Mouse (Mus musculus) mesoderm, embryonic 11.5 days (tissue): ENCODE results near the gene Kank3.
A peak's percentile ranks its signal among the peaks of the same experiment; 100 is the strongest.

Source experiments
- DNase-seq: peaks from one replicate; pipeline ENCODE4 v3.0.0-alpha.2; 2012; ENCODE audit warnings: low read depth, low spot score

The Kank3 gene

DNA sequence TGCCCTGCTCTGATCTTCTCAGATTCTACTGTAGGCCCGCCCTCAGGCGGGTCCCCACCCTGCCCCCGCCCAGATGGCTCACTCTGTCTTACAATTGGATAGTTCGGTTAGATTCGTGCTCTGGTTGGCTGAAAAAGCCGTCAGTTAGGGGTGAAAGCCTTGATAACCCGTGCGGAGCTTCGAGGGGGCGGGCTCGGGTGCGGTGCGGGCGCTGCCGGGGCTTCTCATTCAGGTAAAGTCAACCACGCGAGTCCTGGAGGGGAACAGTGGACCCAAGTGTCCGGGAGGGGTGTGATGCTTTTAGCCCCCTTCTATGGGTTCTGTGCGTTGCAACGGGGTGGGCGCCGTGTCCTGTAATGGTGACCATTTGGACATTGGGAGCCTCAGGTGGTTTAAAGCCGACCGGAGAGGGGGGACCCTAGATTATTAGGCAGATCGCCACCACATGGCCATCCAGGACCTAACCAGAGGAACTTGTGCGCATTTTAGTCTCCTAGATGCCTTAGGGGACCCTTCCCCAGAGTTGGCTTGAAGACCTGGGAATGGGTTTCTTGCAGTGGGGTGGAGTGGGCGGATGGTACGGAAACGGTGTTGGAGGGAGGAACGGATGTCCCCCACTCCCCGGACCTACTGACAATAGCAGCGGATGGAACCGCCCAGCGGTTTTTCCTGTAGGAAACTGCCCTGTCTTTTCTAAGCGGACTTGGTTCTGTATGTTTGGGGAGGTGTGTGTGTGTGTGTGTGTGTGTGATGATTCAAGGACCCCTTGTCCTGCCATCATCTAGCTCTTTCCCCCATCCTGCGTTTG is at the start of gene Kank3:
Gene Kank3 (plus strand): TSS at position 186 of the 808 bp plus-strand sequence.
- DNase-seq, result peak; percentile 96

DNA sequence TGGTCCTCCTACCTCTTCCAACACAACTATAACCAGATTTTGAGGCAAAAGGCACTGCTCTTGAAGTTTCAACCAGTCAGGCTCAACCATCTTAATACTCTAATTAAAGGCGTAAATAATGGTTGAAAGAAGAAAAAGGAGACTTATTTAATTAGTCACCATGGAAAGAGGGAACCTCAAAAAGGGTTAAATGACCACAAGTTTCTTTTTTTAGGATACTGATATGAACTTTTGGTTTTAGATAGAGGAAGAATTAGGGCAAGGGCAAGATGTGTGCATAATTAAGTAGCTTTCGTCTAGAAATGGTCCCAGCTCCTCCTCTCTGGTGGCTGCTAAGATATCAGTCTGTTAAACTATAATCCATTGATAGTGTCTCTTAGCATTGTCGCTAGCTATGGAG is 43.9 kb upstream of the Kank3 start:
- no peak for DNase-seq

DNA sequence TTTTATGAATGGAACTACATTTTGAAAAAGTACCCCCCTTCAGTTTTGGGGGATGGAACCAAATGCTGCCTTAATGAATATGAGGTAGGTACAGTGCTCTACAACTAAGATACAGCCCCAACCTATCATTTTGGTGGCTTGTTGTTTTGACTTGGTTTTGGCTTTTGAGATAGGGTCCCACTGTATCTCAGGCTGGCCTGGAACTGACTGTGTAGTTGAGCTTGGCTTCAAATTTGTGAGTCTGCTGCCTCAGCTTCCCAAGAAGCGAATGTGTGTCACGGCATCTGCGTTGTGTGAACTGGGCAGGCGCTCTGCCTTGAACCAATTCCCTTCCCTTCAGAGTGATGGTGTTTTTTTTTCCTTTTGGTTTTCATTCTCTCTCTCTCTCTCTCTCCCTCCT is 38.7 kb upstream of the Kank3 start:
- no peak for DNase-seq

DNA sequence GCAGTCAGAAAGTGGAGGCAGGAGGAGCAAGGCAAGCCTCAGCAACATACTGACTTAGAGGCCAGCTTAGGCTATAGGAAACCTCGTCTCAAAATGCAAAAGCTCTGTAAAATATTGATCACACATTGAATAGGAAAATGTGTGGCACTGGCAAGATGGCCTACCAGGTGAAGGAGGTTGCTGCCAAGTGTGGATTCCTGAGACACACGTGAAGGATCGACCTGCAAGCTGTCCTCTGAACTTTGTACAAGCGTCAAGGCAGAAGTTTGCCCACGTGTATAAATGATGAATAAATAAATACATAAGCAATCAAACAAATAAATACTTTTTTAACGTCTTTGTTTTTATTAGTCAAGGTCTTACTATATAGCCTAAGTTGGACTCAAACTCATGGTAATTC is 36.9 kb upstream of the Kank3 start:
- no peak for DNase-seq

DNA sequence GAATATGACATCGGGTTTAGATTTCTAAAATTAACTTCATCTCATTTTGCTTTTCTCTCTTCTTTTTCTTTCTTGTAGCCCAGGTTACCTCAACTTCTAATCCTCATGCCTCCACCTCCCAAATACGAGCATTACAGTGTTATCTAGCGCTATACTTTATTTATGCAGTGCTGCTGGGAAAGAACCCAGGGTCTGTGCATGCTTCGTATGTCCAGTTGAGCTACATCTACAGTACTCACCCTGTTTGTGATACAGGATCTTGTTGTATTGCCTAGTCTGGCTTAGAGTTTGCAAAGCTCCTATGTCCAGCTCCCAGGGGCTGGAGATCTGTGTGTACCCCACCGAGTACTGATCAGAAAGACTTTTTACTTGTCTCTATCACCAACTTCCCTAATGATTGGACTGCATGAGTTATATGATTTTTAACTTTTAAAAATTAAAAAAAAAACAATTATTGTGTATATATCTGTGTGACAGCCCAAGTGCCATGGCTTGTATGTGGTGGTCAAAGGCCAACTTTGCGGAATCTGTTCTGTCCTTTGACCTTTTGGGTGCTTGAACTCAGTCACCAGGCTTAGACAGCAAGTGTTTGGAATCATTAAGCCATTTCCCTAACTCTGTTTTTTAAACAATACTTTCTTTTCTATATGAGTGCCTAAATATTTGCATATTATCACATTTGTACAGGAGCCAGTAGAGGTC is 36.3 kb upstream of the Kank3 start:
- DNase-seq, result no peak

DNA sequence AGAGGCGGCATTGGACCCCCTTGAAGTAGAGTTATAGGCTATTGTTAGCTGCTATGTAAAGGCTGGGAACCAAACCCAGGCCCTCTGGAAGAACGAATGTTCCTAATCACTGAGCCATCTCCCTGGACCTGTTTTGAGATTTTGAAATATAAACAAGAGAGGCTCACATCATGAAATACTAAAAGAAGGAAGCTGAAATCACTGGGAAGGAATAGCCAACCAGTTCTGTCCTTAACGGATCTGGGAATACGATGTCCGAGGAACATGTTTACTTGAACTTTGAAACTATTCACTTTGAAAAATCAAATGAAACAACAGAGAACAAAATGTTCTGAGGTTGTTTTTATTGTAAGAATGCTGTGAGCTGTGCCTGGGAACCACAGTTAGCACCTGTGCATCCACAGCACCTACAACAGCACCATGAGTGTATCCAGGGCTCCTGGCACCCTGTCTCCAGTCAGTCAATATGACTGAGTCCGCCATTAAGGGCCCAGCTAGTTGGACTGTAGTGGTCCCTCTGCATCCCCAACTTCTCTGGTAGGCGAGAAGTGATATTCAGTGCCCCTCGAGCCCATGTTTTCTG is 35.7 kb upstream of the Kank3 start:
- no peak for DNase-seq

DNA sequence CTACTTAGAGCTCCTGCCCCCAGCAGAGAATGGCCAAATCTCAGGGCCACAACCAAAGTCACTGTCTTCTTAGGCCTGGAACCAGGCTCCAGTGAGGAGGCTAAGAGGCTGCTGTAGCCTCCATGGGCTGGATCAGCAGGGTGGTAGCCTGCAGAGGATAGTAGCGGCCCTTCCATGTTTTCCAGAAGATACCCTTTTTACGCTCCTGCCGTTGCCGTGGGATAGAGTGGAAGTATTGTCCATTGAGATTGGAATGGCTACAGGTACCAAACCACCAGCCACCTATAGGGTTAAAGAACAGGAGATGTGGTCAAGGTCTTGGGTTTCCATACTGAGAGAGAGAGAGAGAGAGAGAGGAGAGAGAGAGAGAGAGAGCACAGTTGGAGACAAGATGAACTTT is 35.0 kb upstream of the Kank3 start:
- DNase-seq, result no peak

DNA sequence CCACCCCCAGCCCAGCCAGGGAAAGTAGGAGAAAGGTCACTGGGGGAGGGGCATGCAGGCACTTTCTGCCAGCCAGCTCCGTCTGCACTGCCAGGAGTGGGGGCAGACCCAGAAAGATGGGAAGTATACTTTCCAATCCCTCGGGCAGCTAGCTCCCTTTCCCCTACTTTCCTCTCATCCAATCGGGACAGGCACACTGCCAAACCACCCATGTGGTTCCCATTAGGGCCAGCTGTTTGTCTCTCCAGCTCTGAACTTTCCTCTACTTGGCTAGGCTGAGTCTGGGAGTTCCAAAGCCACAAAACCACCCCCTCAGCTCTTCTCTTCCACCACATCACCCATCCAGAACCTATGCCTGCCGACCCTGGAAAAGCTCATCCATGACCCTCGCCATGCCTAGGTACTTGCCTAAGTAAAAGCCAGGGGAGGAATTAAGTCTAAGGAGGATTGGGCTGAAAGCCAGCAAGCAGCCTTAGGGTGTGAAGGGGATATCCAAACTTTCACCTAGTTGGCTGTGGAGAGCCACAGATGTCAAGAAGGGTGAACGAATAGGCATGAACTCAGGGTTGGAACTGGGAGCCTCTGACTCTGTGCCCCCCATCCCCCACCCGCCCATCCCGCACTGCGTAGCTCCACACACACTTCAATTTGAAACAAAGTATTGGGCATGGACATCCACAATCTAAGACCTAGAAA is 30.9 kb upstream of the Kank3 start:
- DNase-seq, result peak; percentile 85

DNA sequence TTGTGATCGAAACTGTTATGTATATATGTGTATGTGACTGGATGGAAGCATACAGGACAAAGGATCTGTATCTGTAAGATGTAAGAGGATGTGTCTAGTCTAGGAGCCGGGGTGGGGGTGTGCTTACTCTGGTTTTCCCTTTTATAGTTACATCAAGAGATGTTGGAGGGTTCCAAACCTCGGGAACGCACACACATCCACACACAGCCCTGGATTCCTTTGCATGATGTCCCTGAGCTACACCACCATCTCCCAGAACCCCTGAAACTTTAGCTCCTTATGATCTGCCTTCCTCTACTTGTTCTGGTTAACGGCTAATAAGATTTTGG is 30.4 kb upstream of the Kank3 start:
- DNase-seq, result no peak

DNA sequence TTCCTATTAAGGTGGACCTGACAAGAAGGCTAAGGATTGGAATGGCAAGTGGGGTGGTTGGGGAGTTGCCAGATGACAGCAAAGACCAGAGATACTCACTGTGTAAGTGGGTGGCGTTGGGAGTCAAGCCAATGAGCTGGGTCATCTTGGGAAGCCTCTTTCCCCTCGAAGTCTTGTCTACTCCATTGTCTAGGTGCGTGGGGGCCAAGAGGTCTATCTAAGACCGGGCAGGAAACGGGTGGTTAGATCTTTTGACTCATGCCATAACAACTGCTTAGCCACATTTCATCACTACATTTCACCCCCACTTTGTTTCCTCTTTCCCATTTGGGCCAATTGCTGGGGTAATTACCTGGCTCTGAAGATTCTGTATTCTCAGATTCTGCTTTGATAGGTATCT is 29.9 kb upstream of the Kank3 start:
- DNase-seq, result no peak

DNA sequence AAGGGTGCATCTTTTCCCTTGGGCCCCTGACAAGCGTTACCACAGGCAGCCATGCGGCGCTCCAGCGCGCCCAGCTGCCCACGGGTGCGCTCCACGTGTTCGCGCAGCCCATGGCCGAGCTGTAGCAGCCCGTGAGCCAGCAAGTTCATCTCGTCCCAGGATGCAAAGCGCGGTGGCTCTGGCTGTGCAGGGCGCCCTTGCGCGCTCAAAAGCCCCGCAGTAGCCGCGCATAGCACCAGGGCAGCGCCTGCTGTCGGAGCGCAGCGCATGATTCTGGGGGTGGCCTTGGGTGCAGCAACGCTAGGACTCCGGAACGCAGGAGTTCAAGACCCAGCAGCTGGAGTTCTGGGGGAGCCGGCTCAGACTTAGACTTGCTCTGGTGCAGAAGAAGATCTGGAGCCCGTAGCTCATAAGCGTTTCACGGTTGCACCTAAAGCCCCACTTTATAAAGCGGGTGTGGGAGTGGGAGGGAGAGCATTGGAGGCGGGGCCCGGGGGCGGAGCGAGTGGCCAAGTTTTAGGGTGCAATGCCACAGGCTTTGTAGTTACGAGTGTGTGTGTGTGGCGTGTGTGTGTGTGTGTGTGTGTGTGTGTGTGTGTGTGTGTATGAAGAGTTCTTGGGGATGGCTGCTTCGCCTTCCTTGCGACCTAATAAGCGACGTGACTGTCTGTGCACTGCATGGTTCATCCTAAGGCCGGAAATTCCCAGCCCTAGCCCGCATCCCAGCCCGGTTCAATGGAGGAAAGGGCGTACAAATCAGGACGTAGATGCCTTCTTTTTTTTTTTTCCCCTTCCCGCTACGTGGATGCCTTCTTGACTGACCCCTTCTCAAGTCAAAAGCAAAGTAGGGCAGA is 29.0 kb upstream of the Kank3 start, which contains the start of gene Angptl4:
Gene Angptl4 (minus strand): TSS at position 707 of the 854 bp plus-strand sequence.
- DNase-seq, result peak; percentile 74

DNA sequence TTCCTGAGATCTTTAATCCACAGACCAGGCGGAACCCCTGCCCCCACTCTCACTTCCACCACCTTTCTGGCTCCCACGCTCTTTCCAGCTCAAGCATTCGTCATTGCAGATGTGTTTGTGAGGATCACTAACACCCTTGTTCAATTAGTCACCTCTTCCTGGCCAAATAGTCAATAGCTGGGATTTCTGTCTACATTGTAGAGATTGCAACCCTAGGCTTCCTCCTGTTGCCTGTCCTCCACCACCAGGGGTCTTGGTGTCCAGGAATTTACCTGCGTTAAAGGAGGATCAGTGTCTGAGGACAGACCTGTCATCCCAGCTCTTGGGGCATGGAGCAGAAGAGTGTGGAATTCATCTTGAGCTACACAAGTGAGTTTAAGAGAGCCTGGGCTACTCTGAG is 28.3 kb upstream of the Kank3 start:
- no peak for DNase-seq

DNA sequence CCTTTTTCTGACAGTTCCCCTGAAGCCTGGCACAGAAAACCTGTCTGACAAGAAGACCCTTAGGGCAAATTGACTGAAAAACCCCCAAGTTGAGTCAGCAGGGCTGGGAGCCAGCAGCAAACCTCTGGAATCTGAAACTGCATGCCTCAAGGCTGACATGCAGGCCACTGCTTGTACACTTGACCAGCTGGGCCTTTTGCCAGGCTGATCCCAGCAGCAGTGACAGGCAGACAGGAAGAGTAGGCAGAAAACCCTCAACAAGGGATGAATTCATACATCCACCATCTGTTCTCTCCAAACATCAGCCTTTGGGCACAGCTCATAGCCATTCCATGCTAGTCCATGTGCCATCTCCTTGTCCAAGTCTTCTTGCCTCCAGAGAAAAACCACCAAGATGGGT is 26.9 kb upstream of the Kank3 start:
- no peak for DNase-seq

DNA sequence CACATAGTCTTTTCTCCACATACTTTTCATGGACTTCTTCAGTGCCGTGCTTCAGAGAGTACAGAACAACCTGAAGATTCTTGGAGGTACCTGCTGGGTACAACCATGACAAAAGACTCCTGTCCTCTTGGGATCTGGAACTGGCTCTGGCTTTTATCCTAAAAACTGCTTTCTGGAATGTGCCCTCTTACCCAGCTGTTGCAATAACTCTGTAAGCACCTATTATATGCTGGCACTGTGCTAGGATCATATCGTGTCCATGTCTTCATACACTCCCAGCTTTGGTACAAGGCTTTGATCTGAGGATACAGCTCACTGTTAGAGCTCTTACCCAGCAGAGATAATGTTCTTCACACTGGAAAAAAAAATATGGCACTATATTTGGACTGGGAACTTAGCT is 25.4 kb upstream of the Kank3 start:
- DNase-seq, result no peak

DNA sequence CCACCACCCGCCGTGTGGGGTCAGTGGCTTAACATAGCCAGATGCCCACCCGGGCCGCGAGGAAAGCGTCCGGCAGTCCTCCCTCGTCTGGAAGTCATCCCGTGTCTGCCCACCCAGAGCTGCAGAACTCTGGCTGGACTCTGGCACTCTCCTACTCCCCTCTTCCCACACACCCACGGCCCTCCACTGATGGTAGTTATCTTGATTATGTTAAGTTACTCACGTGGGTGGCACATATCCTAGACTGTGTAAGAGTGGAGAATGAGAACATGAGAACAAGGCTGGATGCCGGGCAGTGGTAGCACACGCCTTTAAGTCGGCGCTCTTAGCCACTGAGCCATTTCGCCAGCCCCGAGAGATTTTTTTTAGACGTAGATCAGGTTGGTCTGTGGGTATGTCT is 23.9 kb upstream of the Kank3 start:
- no peak for DNase-seq

DNA sequence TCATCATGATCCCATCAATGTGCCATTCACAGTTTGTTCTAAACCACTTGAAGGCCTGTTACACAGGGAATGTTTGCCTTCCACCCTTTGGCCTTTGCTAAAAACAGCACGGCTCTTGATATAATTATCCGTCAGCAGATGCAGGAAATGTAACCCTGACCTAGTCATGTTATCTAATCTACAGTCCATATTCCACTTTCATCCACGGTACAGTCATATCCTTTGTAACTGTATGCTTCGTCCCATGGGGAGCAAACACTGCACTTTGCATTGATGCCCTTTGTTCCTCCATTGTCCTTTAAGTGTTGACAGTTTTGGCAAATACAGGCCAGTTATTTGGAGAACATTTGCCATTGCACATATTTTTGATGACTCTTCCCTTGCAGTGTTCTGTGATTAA is 21.6 kb upstream of the Kank3 start:
- no peak for DNase-seq

DNA sequence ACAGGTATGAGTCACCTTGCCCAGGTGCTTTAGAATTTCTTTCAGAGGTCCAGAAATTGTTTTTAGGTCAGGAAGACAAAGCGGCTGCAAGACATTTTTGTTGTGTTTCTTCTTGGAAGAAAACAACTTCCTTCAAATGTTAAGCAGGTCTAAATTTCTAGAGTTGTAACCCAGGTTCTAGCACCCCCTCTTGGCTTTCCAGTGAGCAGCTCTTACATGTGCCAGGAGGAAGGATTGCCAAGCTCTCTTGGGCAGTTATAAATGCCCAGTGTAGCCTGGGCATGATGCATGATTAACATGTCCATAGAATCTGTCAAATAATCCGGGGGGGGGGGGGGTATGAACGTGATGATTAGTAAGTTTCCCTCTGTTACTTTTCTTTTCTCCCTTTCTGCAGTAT is 12.0 kb upstream of the Kank3 start:
- DNase-seq, result no peak

DNA sequence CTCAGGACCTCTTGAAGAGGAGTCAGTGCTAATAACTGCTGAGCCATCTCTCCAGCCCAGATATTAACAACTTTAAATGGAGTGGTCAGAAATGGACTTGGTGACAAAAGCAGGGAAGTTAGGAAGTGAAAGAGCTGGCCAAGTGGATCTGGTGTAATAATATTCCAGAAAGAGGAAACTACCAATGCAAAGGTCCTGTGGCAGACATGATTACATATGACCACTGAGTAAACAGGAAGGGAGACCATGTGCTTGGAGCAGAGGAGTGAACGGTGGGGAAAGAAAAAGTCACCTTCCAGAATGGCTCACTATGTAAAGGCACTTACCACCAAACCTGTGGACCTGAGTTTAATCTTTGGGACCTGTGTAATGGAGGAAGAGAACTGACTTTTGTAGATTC is 11.0 kb upstream of the Kank3 start:
- no peak for DNase-seq

DNA sequence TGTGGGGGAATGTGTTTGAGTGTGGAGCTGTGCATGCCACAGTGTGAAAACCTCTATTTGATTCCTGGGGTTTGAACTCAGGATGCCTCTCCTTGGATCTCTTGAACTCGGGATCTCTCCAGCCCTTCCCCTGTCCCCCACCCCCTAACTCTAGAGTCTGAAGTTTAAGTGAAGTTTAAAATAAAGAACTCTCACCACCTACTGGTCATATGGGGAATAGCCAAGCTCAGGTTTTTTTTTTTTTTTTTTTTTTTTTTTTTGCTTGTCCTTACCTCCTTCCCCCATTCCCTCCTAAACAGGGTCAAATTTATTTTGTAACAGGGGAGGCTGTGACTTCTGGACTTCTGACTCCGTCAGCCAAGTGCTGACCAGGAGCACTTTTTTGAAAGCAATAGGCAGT is 8.1 kb upstream of the Kank3 start:
- DNase-seq, result no peak

DNA sequence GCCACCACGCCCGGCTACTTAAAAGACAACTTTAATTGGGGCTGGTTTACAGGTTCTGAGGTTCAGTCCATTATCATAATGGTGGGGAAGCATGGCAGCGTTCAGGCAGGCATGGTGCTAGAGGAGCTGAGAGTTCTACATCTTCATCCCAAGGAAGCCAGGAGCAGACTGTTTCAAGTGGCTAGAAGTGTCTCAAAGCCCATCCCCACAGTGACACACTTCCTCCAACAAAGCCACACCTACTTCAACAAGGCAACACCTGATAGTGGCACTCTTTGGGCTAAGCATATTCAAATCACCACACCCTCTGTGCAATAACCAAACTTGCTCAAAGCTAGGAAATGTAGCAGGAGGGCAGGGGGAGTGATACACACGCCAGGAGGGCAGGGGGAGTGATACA is 6.1 kb upstream of the Kank3 start:
- DNase-seq, result no peak

DNA sequence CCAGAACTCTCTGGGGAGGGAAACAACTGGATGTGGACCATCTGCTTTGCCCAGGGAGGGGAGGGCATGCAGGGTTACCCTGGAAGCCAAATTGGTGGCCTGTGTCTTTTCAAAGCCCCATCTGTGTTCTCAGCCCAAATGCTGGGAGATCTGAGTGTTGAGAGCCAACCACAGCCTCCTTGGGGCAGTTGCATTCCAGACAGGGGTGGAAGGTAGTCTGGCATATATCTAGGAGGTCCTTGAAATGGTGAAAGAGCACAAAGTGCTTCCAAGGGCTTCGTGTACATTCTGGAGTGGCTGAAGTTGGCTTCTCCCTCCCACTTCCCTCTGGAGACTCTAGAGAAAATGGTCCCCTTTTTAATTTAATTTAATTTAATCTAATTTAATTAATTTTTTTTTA is 5.6 kb upstream of the Kank3 start:
- DNase-seq, result no peak
